Mouse (Mus musculus) myocyte (in vitro differentiated cells): ENCODE results near the gene Cfap299. TPM values are rescaled to one million over a fixed set of nuclear protein-coding genes. Genes with fewer than 3 reads are reported as not detected.

Experiments
- H3K27me3 ChIP-seq: one replicate; pipeline ENCODE4 v1.6.1; 2011; ENCODE audit not compliant: control insufficient read depth, insufficient read depth, insufficient read length
- H3K36me3 ChIP-seq: one replicate; pipeline ENCODE4 v1.6.1; 2011; ENCODE audit not compliant: control insufficient read depth, insufficient read depth
- H3K4me2 ChIP-seq: one replicate; pipeline ENCODE4 v1.6.1; 2011; ENCODE audit warnings: low read depth, control low read depth
- H3K4me3 ChIP-seq: one replicate; pipeline ENCODE4 v1.5.1; 2011; ENCODE audit warnings: mild to moderate bottlenecking, control low read depth, moderate library complexity
- H3K79me2 ChIP-seq: one replicate; pipeline ENCODE4 v1.6.1; 2011; ENCODE audit not compliant: control insufficient read depth, insufficient read depth
- H3ac ChIP-seq: one replicate; pipeline ENCODE4 v1.6.1; 2011; ENCODE audit not compliant: control insufficient read depth, insufficient read length
- CEBPB ChIP-seq: IDR thresholded peaks from 2 replicates; pipeline ENCODE4 v1.6.1; 2011; ENCODE audit warnings: mild to moderate bottlenecking, moderate library complexity; ENCODE audit not compliant: poor library complexity, insufficient read depth, severe bottlenecking
- E2F4 ChIP-seq: IDR thresholded peaks from one replicate; pipeline ENCODE4 v1.6.1; 2011; ENCODE audit warnings: mild to moderate bottlenecking, control low read depth, moderate library complexity; ENCODE audit not compliant: insufficient read depth
- MAX ChIP-seq: IDR thresholded peaks from one replicate; pipeline ENCODE4 v1.6.1; 2011; ENCODE audit warnings: low read depth, mild to moderate bottlenecking, control low read depth
- MYOD1 ChIP-seq, 3 experiments: IDR thresholded peaks; one replicate each; pipeline ENCODE4 v1.6.1; 2011; ENCODE audit warnings: control low read depth in 2 of 3, low read depth in 2 of 3, mild to moderate bottlenecking in 2 of 3, moderate library complexity in 1 of 3; ENCODE audit not compliant: insufficient read length in 2 of 3, control insufficient read depth in 1 of 3
- MYOG ChIP-seq, 3 experiments: IDR thresholded peaks; one replicate each; pipeline ENCODE4 v1.6.1; 2011; ENCODE audit warnings: control low read depth in 2 of 3, low read depth in 2 of 3, mild to moderate bottlenecking in 2 of 3; ENCODE audit not compliant: insufficient read length in 2 of 3, control insufficient read depth in 1 of 3, insufficient read depth in 1 of 3
- POLR2A ChIP-seq: IDR thresholded peaks from one replicate; pipeline ENCODE4 v1.6.1; 2011; ENCODE audit warnings: low read depth, mild to moderate bottlenecking, control low read depth, moderate library complexity; ENCODE audit not compliant: insufficient read length
- POLR2AphosphoS2 ChIP-seq: IDR thresholded peaks from one replicate; pipeline ENCODE4 v1.6.1; 2011; ENCODE audit warnings: low read depth, control low read depth; ENCODE audit not compliant: insufficient read length
- REST ChIP-seq: IDR thresholded peaks from one replicate; pipeline ENCODE4 v1.6.1; 2011; ENCODE audit warnings: mild to moderate bottlenecking, control low read depth, moderate library complexity; ENCODE audit not compliant: insufficient read depth, insufficient read length
- SRF ChIP-seq: IDR thresholded peaks from one replicate; pipeline ENCODE4 v1.6.1; 2011; ENCODE audit warnings: low read depth; ENCODE audit not compliant: control insufficient read depth, insufficient read length
- TCF12 ChIP-seq: IDR thresholded peaks from one replicate; pipeline ENCODE4 v1.6.1; 2011; ENCODE audit warnings: mild to moderate bottlenecking, control low read depth; ENCODE audit not compliant: poor library complexity, insufficient read depth, severe bottlenecking
- TCF3 ChIP-seq: IDR thresholded peaks from one replicate; pipeline ENCODE4 v1.6.1; 2011; ENCODE audit warnings: low read depth, control low read depth; ENCODE audit not compliant: insufficient read length
- USF1 ChIP-seq: IDR thresholded peaks from one replicate; pipeline ENCODE4 v1.6.1; 2011; ENCODE audit warnings: low read depth, mild to moderate bottlenecking, control low read depth, moderate library complexity
- polyA plus RNA-seq: library from polyadenylated mRNA; unstranded; fragments of >200 nt; fragmentation: generic; extraction: Trizol; gene quantifications from one replicate; pipeline ENCODE4 v1.2.1, GENCODE M21; 2012; ENCODE audit warnings: missing spikeins

The Cfap299 gene
- polyA plus RNA-seq, 1 experiment, result not detected

- H3K4me3 ChIP-seq, result no peak overlapping the region
- TF ChIP-seq TCF3 (no peak), MYOD1 (IDR thresholded peaks at IDR 0.05; ENCODE audit: control insufficient read depth in 1 of 3, insufficient read length in 2 of 3, low read depth in 2 of 3) (no peak), POLR2A (no peak), REST (no peak), TCF12 (no peak), MYOG (IDR thresholded peaks at IDR 0.05; ENCODE audit: control insufficient read depth in 1 of 3, insufficient read depth in 1 of 3, insufficient read length in 2 of 3, low read depth in 2 of 3) (no peak), USF1 (no peak), CEBPB (no peak), MAX (no peak), SRF (no peak), E2F4 (no peak), POLR2AphosphoS2 (no peak)
- H3ac ChIP-seq, result no peak overlapping the region
- no peaks in the 10 kb centered on the region for H3K27me3 ChIP-seq
- no peak overlapping the region for H3K4me2 ChIP-seq
- H3K79me2 ChIP-seq, result no peaks in the 10 kb centered on the region
- H3K36me3 ChIP-seq, result no peaks in the 10 kb centered on the region
These were observed 233.7 kb downstream of the Cfap299 start for GRCm38 (mm10) chr5:98562806-98563205.

DNA sequence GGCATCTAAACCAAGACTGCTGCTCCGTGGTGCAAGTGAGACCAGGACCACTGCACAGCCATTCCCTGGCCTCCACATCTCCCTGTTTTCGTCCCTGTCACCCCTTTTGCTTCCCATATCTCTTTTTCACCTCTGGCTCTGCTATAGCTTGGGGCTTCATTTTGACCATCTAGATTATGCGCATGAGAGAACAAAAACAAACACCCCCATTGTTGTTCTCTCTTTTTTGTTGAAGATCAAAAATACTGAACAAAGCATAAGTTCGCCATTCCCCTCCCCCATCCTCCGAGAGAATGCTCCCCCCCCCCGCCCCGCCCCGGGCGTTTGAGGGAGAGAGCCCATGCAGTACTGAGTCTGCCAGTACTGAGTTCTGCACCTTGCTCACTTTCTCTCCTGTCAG is 234.7 kb downstream of the Cfap299 start:
- no peak for TF ChIP-seq MAX
- no peak for TF ChIP-seq E2F4
- no peak for TF ChIP-seq TCF12
- no peak for TF ChIP-seq MYOD1 (IDR thresholded peaks at IDR 0.05; ENCODE audit: control insufficient read depth in 1 of 3, insufficient read length in 2 of 3, low read depth in 2 of 3)
- no peak for TF ChIP-seq TCF3
- H3K36me3 ChIP-seq, result no peaks in the 10 kb centered on the region
- no peak overlapping the region for H3K4me2 ChIP-seq
- no peak overlapping the region for H3K4me3 ChIP-seq
- no peaks in the 10 kb centered on the region for H3K27me3 ChIP-seq
- no peak overlapping the region for H3ac ChIP-seq
- no peaks in the 10 kb centered on the region for H3K79me2 ChIP-seq

DNA sequence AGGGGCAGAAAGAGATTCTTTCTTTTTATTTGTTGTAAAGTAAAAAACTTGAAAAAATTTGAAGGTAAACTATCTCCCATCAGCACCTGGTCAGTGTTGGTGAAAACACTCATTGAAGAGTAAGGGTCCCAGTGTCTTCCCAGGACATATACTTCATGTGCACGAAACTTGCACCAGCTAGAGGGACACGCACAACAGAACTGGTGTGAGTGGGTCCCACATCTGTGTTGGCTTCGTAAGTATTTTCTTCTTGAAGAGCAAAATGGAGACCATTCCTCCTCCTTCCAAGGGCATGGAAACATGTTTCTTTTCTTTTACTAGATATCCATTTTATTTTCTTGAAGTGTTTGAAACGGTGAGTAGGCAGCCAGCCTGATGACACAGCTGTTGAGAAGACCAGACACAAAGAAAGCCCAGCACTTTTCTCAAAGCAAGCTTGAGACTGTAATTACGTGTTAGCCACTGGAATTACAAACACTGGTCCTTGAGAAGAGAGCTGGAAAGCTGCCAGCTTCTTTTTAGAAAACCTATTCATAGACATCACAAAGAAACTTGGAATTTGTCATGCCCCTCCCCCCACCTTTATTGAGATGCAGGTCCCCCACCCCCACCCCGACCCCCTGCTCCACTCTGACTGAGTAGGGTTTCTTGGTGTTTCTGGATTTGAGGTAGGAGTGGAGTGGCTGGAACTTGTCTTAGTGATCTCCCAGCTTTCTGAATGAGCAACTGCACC is 237.5 kb downstream of the Cfap299 start:
- H3K36me3 ChIP-seq, result no peaks in the 10 kb centered on the region
- H3ac ChIP-seq, result no peak overlapping the region
- no peaks in the 10 kb centered on the region for H3K27me3 ChIP-seq
- no peaks in the 10 kb centered on the region for H3K79me2 ChIP-seq
- no peak overlapping the region for H3K4me3 ChIP-seq
- no peak for TF ChIP-seq MYOG (IDR thresholded peaks at IDR 0.05; ENCODE audit: control insufficient read depth in 1 of 3, insufficient read depth in 1 of 3, insufficient read length in 2 of 3, low read depth in 2 of 3)
- no peak for TF ChIP-seq E2F4
- TF ChIP-seq SRF, result no peak
- TF ChIP-seq USF1, result no peak
- no peak for TF ChIP-seq REST
- no peak for TF ChIP-seq CEBPB
- TF ChIP-seq POLR2A, result no peak
- TF ChIP-seq TCF12, result no peak
- TF ChIP-seq MYOD1 (IDR thresholded peaks at IDR 0.05; ENCODE audit: control insufficient read depth in 1 of 3, insufficient read length in 2 of 3, low read depth in 2 of 3), result no peak
- no peak for TF ChIP-seq TCF3
- TF ChIP-seq POLR2AphosphoS2, result no peak
- TF ChIP-seq MAX, result no peak
- no peak overlapping the region for H3K4me2 ChIP-seq

- Histone ChIP-seq H3K27me3 (no peaks in the 10 kb centered on the region), H3K36me3 (no peaks in the 10 kb centered on the region), H3K79me2 (no peaks in the 10 kb centered on the region), H3ac (no peak overlapping the region), H3K4me3 (no peak overlapping the region), H3K4me2 (no peak overlapping the region)
- no peak for TF ChIP-seq MAX
- TF ChIP-seq SRF, result no peak
- no peak for TF ChIP-seq TCF12
- no peak for TF ChIP-seq POLR2A
- TF ChIP-seq E2F4, result no peak
These were observed 239.4 kb downstream of the Cfap299 start for GRCm38 (mm10) chr5:98568481-98568880.

DNA sequence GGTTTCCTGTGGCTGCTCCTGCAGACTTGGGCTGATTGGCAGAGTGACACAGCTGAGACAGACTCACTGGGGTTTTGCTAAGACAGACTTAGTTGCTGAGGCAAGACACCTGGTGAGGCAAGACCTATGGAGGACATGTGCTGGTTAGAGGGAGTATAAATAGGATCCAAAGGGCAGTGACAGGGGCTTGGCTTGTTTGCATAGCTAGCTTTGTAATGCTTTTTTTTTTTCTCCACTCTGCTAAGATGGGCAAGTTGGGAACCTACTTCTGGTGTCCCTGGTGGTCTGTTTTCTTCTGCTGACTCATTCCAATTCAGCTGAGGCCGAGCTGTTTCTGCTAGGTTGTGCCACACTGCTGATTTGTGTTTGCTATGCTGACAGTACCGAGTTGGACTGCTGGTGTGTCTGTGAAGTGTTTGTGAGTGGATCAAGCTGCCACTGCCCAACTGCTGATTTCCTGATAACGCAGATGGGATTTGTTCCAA is 240.0 kb downstream of the Cfap299 start:
- Histone ChIP-seq H3K79me2 (no peaks in the 10 kb centered on the region), H3K36me3 (no peaks in the 10 kb centered on the region)
- TF ChIP-seq TCF12 (no peak), USF1 (no peak), TCF3 (no peak), MYOD1 (IDR thresholded peaks at IDR 0.05; ENCODE audit: control insufficient read depth in 1 of 3, insufficient read length in 2 of 3, low read depth in 2 of 3) (no peak)

More for the DNA sequence above, 240.0 kb downstream of the Cfap299 start:
- Histone ChIP-seq H3K27me3 (no peaks in the 10 kb centered on the region), H3ac (no peak overlapping the region), H3K4me3 (no peak overlapping the region), H3K4me2 (no peak overlapping the region)
